Mouse (Mus musculus) urinary bladder, postnatal 36 days (tissue): Measurements from ENCODE around the gene Arhgef12.

Experiments
- DNase-seq, 2 experiments: peaks; one replicate each; pipeline ENCODE4 v3.0.0; 2022; ENCODE audit warnings: low spot score in 2 of 2, mixed read lengths in 1 of 2

The Arhgef12 gene

DNA sequence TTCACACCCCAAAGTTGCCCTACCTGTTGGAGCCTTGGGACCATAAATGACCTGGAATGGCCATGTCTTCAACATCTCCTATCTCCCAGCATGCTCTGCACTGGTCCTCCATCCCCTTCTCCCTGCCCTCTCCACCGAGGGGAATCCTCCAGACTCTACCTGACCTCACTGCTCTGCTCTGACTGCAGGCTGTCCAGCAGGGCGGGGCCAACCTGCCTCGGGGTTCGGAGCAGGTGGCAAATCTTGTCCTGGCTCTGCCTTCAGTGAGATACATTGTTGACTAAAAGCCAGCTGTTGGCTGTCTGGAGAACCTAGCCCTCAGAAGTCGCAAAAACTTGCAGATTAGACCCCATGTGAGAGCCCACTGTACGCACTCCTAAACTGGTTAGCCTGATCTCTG, 180.5 kb downstream of the Arhgef12 start:
- no peak for DNase-seq

DNA sequence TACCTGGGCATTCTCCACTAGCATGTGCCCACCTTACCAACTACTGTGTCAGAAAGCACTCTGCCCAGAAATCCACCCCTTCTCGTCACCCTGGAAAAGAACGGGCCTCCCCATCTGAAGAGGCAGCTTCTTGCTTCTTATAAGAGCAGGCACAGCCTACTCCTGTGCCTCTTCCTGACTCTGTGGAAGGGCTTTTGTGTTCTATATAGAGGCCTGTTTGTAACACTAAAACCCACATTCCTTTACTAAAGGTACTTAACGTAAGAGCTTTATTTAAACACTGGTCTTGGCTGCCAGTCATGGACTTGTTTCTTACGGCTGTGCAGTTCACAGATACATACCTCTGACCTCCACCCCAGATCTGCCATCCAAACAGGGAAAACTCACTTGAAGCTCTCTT, 185.2 kb downstream of the Arhgef12 start:
- DNase-seq: no peak

DNA sequence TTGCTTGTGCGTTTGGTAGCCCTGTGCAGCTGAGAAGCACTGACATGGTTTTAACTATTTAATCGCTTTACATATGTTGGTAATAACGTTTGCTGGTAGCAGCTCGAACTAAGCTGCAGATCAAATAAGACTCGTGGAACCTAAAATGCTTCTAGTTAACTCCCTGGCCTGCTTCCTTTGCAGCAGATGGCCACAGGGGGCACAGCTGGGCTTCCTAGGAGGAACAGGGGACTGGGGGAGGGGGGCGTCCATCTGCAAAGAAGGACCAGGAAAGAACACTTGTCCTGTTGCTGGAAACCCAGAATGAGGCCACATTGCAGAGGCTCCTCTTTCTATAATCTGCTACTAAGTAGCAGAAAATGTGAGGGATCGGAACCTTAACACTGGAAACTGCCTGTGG, 186.8 kb downstream of the Arhgef12 start:
- no peak for DNase-seq

DNA sequence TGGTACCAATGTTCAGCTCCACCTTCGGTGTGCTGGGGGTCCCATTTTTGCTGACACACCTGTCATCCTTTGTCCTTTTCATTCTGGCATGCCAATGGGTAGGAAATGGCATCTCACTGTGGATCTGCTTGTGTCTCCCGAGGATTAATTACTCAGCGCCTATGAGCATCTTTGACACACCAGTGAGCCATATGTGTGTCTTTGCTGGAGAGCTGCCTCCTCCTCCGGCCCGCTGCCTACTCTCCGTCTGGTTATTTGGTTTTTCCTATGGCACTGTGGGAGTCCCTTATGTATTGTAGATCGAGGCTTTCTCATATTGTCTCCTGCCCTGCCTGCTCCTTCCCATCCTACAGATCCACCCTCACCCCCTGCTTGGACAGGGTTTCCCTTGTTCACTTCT, 189.1 kb downstream of the Arhgef12 start:
- DNase-seq: no peak
